In the genomic region with DNA sequence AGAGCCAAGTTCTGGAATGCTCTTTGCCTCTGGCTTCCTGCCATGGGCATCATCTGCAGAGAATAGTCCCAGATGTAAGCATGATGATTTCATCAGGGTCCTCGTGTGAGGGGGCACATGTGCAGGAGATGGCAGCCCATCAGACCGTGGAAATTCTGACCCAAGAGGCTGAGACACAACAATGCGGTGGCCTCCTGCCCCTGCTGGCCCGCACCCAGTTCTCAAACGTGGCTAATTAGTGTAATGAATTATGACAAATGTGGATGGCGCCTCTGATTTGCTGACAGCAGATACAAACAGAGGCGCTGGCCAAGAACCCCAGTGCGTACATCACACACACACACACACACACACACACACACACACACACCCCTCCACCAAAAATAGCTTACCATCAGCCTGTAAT, we compare ENCODE assay signal across 14 mouse cellular contexts. TPM values are rescaled to one million over a fixed set of nuclear protein-coding genes. Genes with fewer than 3 reads are reported as not detected.
A peak's percentile ranks its signal among the peaks of the same experiment; 100 is the strongest.
DNase-seq lines count a peak whose midpoint lies in the region; ATAC-seq lines count a peak whose summit lies in the region.
"Had no signal": no experiment of that assay in that cellular context is flagged by ENCODE, and none has a peak within 500 bp of the region (broad histone marks: within the 10 kb centered on the region; RNA-seq: fewer than 3 reads in every experiment).

No protein-coding gene starts in this region.

- 41% methylated on average over 8 of the region's 8 CpGs for WGBS in heart, embryonic 15.5 days
- WGBS in midbrain, embryonic 13.5 days = 70% methylated on average over 8 of the region's 8 CpGs
- WGBS in midbrain, embryonic 15.5 days = 62% methylated on average over 8 of the region's 8 CpGs
- WGBS in hindbrain, embryonic 14.5 days = 37% methylated on average over 8 of the region's 8 CpGs

- no peaks in the 10 kb centered on the region for H3K36me3 ChIP-seq in heart, embryonic 15.5 days
- H3K36me3 ChIP-seq in midbrain, embryonic 13.5 days = no peaks in the 10 kb centered on the region
- H3K36me3 ChIP-seq in midbrain, embryonic 15.5 days (replicated peaks) = no peaks in the 10 kb centered on the region
- H3K36me3 ChIP-seq in hindbrain, embryonic 14.5 days (replicated peaks; ENCODE audit: control insufficient read depth, insufficient read depth) = no peaks in the 10 kb centered on the region
- H3K36me3 ChIP-seq: kidney, embryonic 15.5 days; limb, embryonic 15.5 days had no signal

- no peak for DNase-seq in heart, postnatal 10 days
- peak; percentile 65 for DNase-seq in hindbrain, embryonic 14.5 days (ENCODE audit: low spot score)
- peak; percentile 81 for DNase-seq in retina, postnatal 1 day
- no peak for DNase-seq in adipocyte (ENCODE audit: low spot score)
- DNase-seq in adrenal gland, adult 8-10 months = no peak
- DNase-seq: gastrocnemius, adult 2 months; thymus, postnatal 25 days had no signal

- H3K27ac ChIP-seq in heart, embryonic 15.5 days = 0 out of 2 replicates have a peak overlapping the region, but pooled peaks have one; percentile 36
- H3K27ac ChIP-seq in midbrain, embryonic 13.5 days = no peak overlapping the region
- H3K27ac ChIP-seq in midbrain, embryonic 15.5 days = no peak overlapping the region
- H3K27ac ChIP-seq in hindbrain, embryonic 14.5 days = no peak overlapping the region
- H3K27ac ChIP-seq: gastrocnemius, adult 2 months; kidney, embryonic 15.5 days; limb, embryonic 15.5 days had no signal

- H3K4me1 ChIP-seq in heart, embryonic 15.5 days (replicated peaks) = peaks cover 22% of the 10 kb centered on the region
- peaks cover 8% of the 10 kb centered on the region for H3K4me1 ChIP-seq in midbrain, embryonic 13.5 days (replicated peaks)
- peaks cover 4% of the 10 kb centered on the region; the same call in 1 of the 2 replicates for H3K4me1 ChIP-seq in midbrain, embryonic 15.5 days
- no peaks in the 10 kb centered on the region for H3K4me1 ChIP-seq in hindbrain, embryonic 14.5 days (replicated peaks; ENCODE audit: control insufficient read depth, insufficient read depth, low read length)

- H3K27me3 ChIP-seq in heart, embryonic 15.5 days = peaks cover 9% of the 10 kb centered on the region; the same call in 1 of the 2 replicates
- H3K27me3 ChIP-seq in midbrain, embryonic 13.5 days = peaks cover 8% of the 10 kb centered on the region; the same call in 1 of the 2 replicates
- H3K27me3 ChIP-seq in midbrain, embryonic 15.5 days (replicated peaks) = no peaks in the 10 kb centered on the region
- no peaks in the 10 kb centered on the region for H3K27me3 ChIP-seq in hindbrain, embryonic 14.5 days (ENCODE audit: control insufficient read depth, insufficient read depth, low read length)

- no peak; the same call in 1 of the 2 replicates for ATAC-seq in heart, embryonic 15.5 days (replicated peaks; ENCODE audit: insufficient number of reproducible peaks, insufficient read depth, low FRiP score, low read depth)
- peak; percentile 56 for ATAC-seq in midbrain, embryonic 13.5 days
- ATAC-seq in midbrain, embryonic 15.5 days (replicated peaks) = no peak
- peak; percentile 83 for ATAC-seq in hindbrain, embryonic 14.5 days (ENCODE audit: low FRiP score)
- ATAC-seq: CD4-positive, CD25-positive, alpha-beta regulatory T cell, adult 4 months had no signal

- H3K9me3 ChIP-seq in heart, embryonic 15.5 days (replicated peaks) = no peaks in the 10 kb centered on the region
- no peaks in the 10 kb centered on the region for H3K9me3 ChIP-seq in midbrain, embryonic 13.5 days
- no peaks in the 10 kb centered on the region for H3K9me3 ChIP-seq in midbrain, embryonic 15.5 days
- no peaks in the 10 kb centered on the region for H3K9me3 ChIP-seq in hindbrain, embryonic 14.5 days (ENCODE audit: control insufficient read depth, low read length)
- H3K9me3 ChIP-seq: kidney, embryonic 15.5 days; limb, embryonic 15.5 days had no signal

- intact Hi-C loops in heart, postnatal 10 days (cut with DNase I) = no loop called here

- no peak overlapping the region for H3K4me2 ChIP-seq in heart, embryonic 15.5 days
- no peak overlapping the region for H3K4me2 ChIP-seq in midbrain, embryonic 13.5 days (replicated peaks)
- no peak overlapping the region for H3K4me2 ChIP-seq in midbrain, embryonic 15.5 days
- no peak overlapping the region for H3K4me2 ChIP-seq in hindbrain, embryonic 14.5 days (replicated peaks)
- H3K4me2 ChIP-seq: kidney, embryonic 15.5 days; limb, embryonic 15.5 days had no signal

- H3K4me3 ChIP-seq in heart, embryonic 15.5 days = no peak overlapping the region
- no peak overlapping the region for H3K4me3 ChIP-seq in midbrain, embryonic 13.5 days (replicated peaks)
- no peak overlapping the region for H3K4me3 ChIP-seq in midbrain, embryonic 15.5 days
- H3K4me3 ChIP-seq in hindbrain, embryonic 14.5 days (replicated peaks; ENCODE audit: low read length) = no peak overlapping the region
- H3K4me3 ChIP-seq: gastrocnemius, adult 2 months; kidney, embryonic 15.5 days; limb, embryonic 15.5 days had no signal

- H3K9ac ChIP-seq in heart, embryonic 15.5 days = no peak overlapping the region
- no peak overlapping the region for H3K9ac ChIP-seq in midbrain, embryonic 13.5 days (replicated peaks)
- no peak overlapping the region for H3K9ac ChIP-seq in midbrain, embryonic 15.5 days
- H3K9ac ChIP-seq in hindbrain, embryonic 14.5 days = no peak overlapping the region
- H3K9ac ChIP-seq: kidney, embryonic 15.5 days; limb, embryonic 15.5 days had no signal

RNA-seq across cellular contexts. Expression of a gene that starts 42.3 kb away (rescaled TPM):
- polyA plus RNA-seq in heart, embryonic 15.5 days (2015; fragmentation: Nextera tagmentation; extraction: Ambion mirVana) = 9.1 and 9.5 TPM in 2 replicates
- total RNA-seq in heart, postnatal 10 days (2021) = 1 to 10 TPM; 6.1 to 7.3 TPM
- polyA plus RNA-seq in midbrain, embryonic 13.5 days (2015; fragmentation: Nextera tagmentation; extraction: Ambion mirVana) = 3.5 and 3.6 TPM in 2 replicates
- polyA plus RNA-seq in midbrain, embryonic 15.5 days (2015; fragmentation: Nextera tagmentation; extraction: Ambion mirVana) = 3.8 and 5.0 TPM in 2 replicates
- polyA plus RNA-seq in hindbrain, embryonic 14.5 days (2014; fragmentation: Nextera tagmentation; extraction: Ambion mirVana) = 9.0 and 10.1 TPM in 2 replicates
- 1 to 10 TPM in 2 of 4 experiments, under 1 TPM in 2; 0.62 to 3.5 (median 1.5) TPM for total RNA-seq in adrenal gland, adult 8-10 months (2022)
- total RNA-seq: megakaryocyte-erythroid progenitor cell, adult 5-6 weeks had no signal
- polyA plus RNA-seq: CD4-positive, CD25-positive, alpha-beta regulatory T cell, adult 4 months had no signal

RNA-seq across cellular contexts. Expression of a gene that starts 58.1 kb away (rescaled TPM):
- 392 and 425 TPM in 2 replicates for polyA plus RNA-seq in heart, embryonic 15.5 days (2015; fragmentation: Nextera tagmentation; extraction: Ambion mirVana)
- total RNA-seq in heart, postnatal 10 days (2021) = 100 to 1,000 TPM; 202 to 225 TPM
- polyA plus RNA-seq in midbrain, embryonic 13.5 days (2015; fragmentation: Nextera tagmentation; extraction: Ambion mirVana) = 592 and 605 TPM in 2 replicates
- polyA plus RNA-seq in midbrain, embryonic 15.5 days (2015; fragmentation: Nextera tagmentation; extraction: Ambion mirVana) = 375 and 382 TPM in 2 replicates
- 418 and 450 TPM in 2 replicates for polyA plus RNA-seq in hindbrain, embryonic 14.5 days (2014; fragmentation: Nextera tagmentation; extraction: Ambion mirVana)
- total RNA-seq in adrenal gland, adult 8-10 months (2022) = 100 to 1,000 TPM; 269 to 308 (median 290) TPM

Comparison
In these comparisons a context has a peak if more than half of its experiments do, and no peak if none do; other contexts are left out.
1. ATAC-seq: peak in midbrain, embryonic 13.5 days (single experiment) and hindbrain, embryonic 14.5 days (single experiment); none in heart, embryonic 15.5 days (single experiment) and midbrain, embryonic 15.5 days (single experiment).
2. DNase-seq: peak in hindbrain, embryonic 14.5 days (single experiment) and retina, postnatal 1 day (single experiment); none in heart, postnatal 10 days (0 of 2), adipocyte (single experiment) and adrenal gland, adult 8-10 months (single experiment).